Mouse (Mus musculus) adrenal gland, adult 8-10 months (tissue): ENCODE data around the gene Fgd2. TPM values are rescaled to one million over a fixed set of nuclear protein-coding genes. Genes with fewer than 3 reads are reported as not detected.

ENCODE experiments used
- DNase-seq: peaks from one replicate; pipeline ENCODE4 v3.0.0; 2022
- total RNA-seq, 4 experiments: library from RNA; stranded (reverse); gene quantifications; 2 replicates each; pipeline ENCODE4 v1.2.4; 2022

Fgd2 gene
- total RNA-seq, 4 experiments from 2014 or later = 2.1 to 11.1 (median 6.9) TPM

DNA sequence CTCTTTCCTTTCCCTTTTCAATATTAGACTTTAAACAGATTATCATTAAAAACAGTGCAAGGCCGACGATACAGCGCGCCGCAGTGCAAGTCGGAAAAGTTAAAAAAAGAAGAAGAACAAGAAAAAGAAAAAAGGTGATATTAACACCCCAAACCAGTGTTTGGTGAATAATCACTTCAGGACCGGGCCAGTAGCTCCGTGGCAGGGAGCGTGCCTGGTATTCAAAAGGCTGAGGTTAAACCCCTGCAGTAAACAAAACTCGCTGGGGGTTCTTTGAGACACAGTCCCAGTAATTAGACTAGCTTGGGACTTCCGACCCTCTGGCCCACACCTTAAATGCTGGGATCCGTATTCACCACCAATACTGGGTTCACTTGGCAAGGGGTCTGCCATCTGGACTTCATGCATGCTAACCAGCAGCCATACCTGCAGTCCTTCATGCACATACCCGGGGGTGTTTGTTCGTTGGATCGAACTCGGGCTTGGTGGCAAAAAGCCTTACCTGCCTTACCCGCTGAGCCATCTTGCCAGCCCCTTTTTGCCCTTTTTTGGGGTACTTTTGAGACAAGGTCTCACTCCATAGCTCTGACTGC is 37.8 kb downstream of the Fgd2 start:
- no peak for DNase-seq

DNA sequence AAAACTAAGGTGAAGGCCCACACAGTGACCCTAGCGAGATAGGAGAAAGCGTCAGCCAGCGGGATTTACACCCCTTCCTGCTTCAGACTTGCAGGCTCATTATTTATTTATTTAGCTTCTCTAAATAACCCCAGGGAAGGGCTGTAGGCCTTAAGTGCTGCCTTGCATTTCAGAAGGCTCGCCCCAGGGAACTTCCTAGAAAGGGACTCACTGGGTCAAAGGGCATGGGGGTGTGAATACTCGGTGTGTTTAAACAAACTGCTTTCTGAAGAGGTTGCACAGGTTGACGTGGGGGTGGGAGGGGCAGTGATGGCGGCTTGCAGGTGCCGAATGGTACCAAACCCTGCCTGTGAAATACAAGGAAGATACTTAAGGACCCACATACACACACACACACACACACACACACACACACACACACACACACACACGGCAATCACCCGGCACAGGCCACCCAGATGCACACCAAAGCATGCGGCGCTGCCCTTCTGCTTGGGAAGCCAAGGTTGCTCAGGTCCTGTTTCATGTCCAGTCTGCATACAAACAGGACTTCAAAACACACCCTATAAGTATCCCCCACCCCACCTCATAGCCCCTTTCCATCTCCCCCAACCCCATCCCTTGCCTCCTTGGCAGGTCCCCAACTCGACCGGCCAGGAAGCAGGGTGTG is 38.7 kb downstream of the Fgd2 start:
- DNase-seq = no peak

DNA sequence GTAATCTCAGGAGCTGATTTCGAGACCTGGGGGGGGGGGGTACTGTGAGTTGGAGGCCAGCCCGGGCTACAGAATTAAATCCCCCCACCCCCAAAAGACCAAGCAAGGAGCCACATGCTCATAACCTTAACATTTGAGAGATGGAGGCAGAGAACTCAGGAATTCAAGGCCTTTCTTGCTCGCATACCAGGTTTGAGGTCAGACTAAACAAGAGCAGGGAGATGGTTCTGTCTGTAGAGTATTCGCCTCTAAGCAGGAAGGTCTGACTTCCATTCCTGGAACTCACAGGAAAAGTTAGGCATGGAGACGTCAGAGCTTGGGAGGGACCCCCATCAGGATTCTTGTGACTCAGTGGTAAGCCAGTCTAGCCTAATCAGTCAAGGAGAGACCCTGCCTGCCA is 39.3 kb downstream of the Fgd2 start:
- DNase-seq = no peak

DNA sequence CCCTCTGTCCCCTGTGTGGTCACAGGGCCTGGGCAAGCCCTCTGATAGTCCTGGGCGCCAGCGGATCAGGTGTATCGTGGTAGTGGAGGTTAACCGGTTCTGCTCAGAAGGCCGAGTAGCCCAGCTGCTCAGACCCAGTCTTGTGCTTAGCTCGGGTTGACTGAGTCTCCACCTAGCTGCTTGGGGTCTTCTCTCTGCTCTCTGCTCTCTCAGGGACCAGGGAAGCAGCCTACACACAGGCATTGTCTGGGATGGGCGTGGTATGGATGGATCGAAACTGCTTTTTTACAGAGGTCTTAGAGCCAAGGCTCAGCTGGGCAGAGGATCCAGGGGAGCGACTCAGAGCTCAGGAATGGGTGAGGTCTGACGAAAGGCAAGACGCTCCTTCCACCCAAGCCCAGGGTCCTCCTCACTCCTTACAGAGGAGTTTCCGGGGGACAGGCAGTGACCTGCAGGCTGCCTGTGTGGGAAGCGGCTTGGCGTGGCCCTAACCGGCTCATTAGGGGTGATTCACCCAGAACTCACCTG is 41.1 kb downstream of the Fgd2 start:
- no peak for DNase-seq

DNA sequence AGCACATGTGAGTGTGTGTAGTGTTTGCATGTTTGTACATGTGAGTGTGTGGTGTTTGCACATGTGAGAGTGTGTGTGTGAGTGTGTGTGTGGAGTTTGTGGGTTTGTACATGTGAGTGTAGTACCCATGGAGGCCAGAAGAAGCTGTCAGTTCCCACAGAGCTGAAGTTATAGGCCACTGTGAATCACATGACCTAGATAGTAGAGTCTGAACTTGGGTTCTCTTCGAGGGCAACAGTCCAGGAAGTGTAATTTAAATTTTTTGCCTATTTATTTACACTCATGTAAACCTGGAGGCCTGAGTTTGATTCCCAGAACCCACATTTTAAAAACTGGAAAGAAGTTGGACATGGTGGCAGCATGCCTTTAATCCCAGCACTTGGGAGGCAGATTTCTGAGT is 42.5 kb downstream of the Fgd2 start:
- DNase-seq = no peak

DNA sequence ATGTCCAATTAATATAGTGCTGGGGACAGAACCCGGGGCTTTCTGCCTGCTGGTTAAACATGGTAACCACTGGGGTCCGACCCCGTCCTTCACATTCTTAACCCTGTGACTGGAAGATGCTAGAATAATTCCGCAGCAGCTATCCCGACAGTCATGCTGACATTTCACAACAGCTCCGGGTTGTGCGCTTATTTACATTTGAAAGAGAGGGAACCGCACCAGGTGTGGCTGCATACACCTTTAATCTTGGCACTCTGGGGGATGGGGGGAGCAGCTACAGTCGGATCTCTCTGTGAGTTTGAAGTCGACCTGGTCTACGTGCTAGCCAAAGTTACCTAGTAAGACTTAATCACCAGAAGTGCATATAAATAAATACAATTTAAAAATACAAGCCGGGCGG is 44.8 kb downstream of the Fgd2 start:
- no peak for DNase-seq

DNA sequence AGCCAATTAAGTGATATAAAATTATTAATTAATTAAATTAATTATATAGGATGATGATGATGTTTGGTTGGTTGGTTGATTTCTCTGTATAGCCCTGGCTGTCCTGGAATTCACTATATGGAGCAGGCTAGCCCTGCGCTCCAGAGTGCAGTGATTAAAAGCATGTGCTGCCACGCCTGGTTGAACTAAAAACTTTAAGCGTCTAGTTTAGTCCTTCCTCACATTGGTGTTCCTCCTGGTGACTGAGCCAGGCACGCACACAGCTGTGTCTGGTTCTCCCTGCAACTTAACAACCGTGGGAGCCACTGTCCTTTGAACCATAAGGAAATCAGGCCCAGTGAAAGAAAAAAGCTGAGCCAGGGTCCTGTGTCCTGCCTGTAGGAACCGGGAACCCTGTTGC is 45.4 kb downstream of the Fgd2 start:
- DNase-seq = no peak

DNA sequence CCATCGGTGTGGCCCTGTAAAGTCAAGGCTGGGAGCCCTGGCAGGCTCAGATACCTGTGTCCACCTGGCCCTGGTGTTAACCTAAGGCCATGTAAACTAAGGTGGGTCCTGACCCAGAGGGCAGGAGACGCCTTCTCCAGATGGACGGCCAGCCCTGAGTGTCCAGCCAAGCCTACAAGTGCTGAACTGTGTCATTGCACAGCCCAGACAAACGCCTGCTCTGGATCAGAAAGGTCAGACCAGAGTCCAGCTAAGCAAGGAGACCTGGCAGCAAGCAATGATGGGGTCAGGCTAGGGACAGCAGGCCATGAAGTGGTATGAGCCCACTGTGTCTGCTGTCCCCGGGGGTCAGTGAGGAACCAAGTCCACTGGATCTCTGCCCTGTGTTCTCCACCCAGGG is 46.7 kb downstream of the Fgd2 start:
- no peak for DNase-seq

DNA sequence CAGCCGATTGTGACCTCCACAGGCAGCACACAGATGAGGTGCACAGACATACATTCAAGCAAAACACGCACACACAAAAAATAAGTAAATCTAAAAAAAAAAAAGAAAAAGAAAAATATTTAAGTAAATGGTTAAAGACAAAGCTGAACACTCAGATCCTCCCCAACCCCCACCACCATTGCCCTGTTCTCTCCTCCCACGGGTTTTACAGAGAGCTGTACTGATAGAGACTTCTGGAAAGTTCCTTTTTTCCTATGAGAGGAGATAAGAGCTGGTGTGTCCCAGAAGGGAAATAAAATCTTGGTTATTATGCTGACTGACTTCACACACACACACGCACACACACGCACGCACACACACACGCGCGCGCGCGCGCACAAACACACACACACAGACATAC is 47.6 kb downstream of the Fgd2 start:
- no peak for DNase-seq

DNA sequence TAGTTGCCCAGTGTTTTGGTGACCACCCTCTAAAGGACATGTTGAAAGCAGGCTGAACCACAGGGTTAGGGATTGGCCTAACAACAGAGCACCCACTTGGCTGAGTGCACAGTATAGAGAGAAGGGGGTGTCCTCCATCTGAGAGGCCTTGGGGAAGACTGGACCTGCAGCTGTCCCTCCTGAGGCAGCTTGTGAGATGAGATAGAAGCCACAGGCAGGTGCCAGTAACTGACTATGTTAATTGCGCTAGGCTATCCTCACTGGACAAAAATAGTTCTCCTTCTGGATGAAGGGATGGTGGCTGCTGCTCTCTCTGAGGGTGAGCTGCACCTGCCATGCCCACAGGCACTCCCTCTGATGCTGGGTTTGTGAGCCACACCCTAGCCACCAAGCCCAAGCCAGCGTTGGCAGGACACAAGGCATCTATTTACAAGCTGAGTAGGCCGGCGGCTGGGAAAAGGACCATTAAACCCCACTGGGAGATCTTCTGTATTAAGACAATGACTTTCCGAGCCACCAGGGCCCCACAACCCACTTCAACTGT is 49.2 kb downstream of the Fgd2 start:
- DNase-seq = no peak

DNA sequence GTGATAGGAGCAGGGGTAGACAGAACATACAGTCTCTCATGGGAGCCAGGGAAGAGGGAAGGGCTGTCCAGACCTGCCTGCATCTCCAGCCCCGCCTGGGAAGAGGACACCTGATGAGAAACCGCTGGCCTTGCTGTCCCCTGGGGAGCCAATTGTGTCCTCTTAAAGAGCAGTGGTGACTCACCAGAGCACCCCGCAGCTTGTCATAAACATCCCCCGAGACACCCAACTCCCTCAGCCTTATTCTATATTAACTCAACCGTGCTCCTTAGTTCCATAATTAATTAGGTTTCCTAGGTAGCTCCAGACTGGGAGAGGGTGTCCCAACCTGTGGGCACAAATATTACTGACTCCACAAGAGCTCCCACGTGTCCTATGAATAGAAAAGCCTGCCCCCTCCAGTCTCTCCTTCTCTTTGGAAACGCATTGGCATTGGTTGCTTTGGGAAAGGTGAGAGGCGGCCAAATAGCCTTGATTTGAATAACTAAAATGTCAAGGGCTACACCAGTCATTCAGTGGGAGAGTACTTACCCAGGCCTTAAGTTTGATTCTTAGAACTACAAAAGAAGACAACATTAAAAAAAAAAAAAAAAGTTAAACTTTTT is 51.2 kb downstream of the Fgd2 start:
- peak; percentile 78 for DNase-seq

DNA sequence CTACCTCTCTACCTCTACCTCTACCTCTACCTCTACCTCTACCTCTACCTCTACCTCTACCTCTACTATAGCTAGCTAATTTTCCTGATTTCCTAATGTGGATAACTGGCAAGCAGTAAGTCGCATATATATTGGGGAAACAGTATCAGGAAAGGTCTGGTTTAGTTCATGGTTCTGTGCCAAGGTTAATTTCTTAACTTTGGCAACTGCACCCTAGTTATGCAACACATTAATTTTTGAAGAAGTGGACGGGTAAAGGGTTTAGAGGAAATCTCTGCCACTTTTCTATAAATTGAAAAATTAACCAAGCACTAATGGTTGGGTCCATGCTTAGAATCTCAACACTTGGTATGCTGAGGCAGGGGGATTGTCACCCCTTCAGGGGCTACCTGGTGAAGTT is 53.9 kb downstream of the Fgd2 start:
- no peak for DNase-seq

DNA sequence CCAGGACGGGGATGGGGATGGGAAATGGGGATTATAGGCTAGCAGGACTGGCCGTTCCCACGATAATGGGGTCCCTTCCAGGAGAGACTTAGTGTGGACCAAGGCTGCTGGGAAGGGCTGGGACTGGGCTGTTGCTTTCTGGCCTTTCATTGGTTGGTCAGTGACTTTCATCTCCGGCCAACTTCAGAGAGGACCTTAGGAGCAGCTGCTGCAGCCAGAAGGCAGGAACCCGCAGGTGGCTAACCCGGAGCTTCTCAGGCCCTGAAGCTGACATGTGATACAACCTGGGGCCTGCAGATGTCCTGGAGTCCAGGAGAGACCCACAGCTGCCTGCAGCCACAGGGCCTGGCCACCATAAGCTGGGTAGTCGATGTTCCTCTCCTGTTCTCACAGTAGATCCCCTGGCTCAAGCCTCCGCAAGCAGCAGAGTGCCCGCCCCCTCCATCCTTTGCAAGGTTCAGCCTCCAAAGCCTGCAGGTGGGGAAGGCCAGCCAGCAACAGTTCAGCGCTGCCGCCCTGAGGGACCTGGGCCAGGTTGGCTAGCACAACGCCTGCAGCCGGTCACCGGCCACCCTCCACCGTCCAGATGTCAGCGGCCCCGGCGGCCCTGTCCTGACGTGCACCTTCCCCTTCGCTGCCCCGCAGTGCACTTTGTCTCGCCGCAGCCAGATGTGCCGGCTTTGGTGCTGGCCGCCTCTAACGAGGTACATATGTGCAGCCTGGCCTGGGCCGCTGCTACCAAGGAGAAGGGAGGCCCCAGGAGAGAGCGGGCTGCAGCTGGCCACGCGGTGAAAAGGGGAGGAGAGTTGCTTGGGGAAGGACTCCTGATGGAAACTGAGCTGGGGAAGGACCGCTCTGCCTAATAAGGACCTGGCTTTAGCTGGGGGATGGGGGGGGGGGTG is 55.3 kb downstream of the Fgd2 start:
- DNase-seq = no peak

DNA sequence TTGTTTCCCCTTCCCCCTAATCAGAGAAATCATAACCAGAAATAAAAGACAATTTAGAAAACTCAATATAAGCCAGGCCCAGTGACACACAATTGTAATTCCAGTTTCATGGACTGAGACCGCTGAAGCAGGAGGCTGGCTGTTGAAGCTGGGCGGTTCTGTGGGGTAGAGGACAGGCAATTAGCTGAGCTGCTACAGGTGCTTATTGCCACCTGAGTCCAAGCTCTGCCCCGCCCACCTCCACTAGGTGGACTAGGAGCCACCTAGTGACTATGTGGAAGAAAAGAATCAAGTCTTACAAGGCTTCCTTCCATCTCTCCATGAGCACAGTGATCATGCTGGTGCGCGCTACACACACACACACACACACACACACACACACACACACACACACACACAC is 56.0 kb downstream of the Fgd2 start:
- DNase-seq = no peak

DNA sequence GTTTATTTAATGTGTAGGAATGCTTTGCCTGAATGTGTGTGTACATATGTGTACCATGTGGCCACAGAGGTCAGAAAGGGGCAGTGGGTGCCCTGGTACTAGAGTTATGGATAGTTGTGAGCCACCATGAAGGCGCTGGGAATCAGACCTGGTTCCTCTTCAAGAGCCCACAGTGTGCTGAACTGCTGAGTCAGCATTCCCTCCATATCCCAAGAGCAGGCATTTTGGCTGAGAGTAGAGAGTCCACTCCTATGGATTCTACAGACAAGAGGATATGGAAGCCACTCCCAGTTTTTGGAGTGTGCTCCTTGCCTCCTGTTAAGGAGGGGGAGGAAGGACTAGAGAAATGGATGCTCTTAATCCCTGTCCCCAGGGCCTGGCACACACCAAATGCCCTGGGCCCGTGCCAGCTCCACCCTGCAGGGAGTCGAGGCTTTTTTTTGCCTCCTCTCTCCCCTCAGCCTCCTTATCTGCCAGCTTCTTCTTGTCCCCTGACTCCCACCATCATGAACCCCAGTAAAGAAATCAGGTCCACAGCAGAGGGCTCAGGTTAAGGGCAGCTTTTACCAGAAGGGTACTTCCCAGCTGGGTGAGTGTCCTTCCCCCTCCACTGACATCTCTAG is 58.2 kb downstream of the Fgd2 start:
- no peak for DNase-seq

DNA sequence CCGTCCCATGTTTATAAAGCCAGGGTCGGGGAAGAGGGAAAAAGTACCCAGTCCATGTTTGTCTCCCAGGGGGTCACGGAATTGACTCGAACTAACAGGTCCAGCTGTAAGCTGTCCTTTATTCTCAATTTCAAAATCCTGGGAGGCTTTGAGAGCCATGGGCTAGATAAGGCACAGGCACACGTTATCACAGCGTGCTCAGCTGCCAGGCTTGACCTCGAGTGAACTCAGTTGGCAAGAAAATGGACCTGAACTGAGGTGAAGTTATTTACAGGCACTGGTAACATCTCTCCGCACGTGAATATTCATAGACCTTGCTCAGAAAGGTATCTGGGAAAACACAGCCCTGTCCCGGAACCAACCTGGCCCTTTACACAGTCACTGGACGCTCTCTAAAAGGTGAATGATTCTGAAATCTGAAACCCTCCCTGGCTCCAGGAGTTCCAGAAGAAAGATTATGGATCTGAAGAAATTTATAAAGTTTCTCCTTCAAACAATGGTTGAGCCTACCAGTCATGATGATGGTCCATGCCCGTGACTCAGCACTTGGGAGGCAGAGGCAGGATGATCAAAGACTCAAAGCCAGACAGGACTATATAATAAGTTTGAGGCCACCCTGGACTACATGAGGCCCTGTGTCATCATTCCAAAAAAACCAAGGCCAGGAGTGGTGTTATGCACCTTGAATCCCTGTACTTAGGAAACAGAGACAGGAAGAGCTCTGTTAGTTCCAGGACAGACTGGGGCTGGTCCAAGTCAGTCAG is 59.4 kb downstream of the Fgd2 start:
- DNase-seq = no peak

DNA sequence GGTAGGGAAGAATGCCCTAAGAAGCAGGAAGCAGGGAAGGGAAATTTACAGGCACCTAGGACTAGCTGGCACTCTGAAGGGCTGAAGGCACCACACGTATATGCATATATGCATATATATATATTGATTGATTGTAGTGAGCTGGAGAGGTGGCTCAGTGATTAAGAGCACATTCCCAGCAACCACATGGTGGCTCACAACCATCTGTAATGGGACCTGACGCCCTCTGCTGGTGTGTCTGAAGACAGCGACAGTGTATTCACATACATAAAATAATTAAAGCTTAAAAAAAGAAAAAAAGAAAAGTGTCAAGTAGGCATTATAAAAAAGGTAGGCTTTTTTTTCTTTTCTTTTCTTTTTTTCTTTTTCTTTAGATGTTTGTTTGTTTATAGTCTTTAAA is 60.6 kb downstream of the Fgd2 start:
- DNase-seq = no peak

DNA sequence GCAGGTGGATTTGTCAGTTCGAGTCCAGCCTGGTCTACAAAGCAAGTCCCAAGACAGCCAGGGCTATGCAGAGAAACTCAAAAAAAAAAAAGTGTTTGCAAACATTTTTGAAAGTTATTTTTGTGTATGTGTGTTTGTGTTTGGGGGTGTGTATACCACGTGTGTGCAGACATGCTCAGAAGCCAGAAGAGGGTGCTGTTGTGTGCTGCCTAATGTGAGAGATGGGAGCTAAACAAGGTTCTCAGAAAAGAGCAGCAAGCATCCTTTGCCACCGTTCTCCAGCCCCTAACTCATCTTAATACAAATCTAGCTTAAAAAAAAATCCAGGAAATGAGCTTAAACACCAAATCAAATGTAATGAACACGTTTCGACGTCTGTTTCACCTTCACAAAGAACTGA is 61.6 kb downstream of the Fgd2 start:
- no peak for DNase-seq

DNA sequence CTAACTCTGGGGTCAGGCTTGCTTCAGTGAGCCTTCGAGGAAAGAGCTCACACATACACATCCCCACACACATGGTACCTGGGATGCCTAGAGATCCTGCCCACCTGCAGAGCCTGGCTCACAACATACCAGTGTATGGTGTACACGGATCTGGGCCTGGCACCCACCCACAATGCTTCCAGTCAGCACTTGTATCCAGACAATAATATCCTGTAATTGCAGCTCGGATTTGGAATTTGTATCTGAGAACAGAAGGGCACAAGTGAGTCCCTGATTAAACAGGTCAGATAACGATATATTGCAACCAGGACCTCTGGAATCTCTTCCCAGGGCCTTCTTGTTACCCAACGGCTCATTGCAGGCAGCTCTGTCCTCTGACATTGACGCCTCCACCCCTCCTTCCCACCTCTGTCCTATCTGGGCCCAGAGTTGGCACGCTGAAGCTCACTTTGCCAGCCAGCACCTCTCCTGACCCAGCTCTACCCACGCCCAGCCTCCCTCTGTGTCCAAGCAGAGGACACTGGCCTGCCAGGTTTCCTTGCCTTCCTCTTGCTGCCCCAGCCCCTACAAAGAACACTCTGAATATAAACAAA is 62.3 kb downstream of the Fgd2 start:
- DNase-seq = no peak

DNA sequence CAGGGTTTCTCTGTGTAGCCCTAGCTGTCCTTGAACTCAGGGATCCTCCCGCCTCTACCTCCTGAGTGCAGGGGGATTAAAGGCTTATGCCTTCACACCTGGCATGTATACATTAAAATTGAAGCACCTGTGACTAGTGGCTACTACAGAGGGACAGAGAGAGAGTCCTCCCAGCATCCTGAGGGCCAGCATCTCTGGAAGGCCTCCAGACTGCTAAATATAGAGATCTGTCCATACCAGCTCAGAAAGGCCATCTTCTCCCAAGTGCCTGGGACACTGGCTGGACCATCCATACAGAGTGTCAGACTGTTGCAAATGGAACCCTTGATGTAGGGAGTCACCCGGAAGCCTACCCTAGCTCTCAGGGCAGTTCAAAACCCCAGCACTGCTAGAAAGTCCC is 63.3 kb downstream of the Fgd2 start:
- no peak for DNase-seq

DNA sequence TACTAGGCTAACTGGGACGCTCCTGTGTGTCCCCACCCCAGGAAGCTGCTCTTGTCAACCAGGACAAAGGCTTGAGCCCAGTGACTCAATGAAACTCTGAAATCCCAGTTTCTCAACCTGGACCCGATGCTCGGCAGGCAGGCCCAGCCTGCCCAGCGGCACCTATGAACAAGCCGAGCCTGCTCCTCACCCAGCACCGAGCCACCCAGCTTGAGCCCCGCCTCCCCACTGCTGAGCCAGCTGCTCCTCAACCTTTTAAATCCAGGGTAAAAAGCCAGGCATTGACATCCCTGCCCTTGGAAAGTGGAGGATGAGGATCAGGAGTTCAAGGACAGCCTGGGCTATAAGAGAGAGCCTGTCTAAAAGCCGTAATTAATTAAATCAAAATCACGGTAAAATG is 64.6 kb downstream of the Fgd2 start:
- no peak for DNase-seq
